Mouse (Mus musculus): Measurements from ENCODE around the gene Gng2. TPM values are rescaled to one million over a fixed set of nuclear protein-coding genes. Genes with fewer than 3 reads are reported as not detected.

Gng2 gene
- polyA plus RNA-seq, 1 experiment from 2014 or later = 195 TPM

GRCm38 (mm10) chr14:19988410-19988809 lies 11.0 kb upstream of the Gng2 start:
- H3K79me2 ChIP-seq (ENCODE audit: inconsistent target) = no peaks in the 10 kb centered on the region
- WGBS (ENCODE audit: missing documents) = 95% methylated on average over 3 of the region's 3 CpGs
- no peaks in the 10 kb centered on the region for H3K36me3 ChIP-seq (ENCODE audit: inconsistent target)
- no peak overlapping the region for H3K27ac ChIP-seq
- no peak overlapping the region for H3K4me3 ChIP-seq (ENCODE audit: inconsistent target)

- Histone ChIP-seq H3K79me2 (ENCODE audit: inconsistent target) (no peaks in the 10 kb centered on the region), H3K4me3 (ENCODE audit: inconsistent target) (peak overlapping the region; percentile 24; the same call in 1 of the 2 replicates), H3K27ac (peak overlapping the region; percentile 96), H3K36me3 (ENCODE audit: inconsistent target) (no peaks in the 10 kb centered on the region)
- 39% methylated on average over 8 of the region's 8 CpGs for WGBS (ENCODE audit: missing documents)
Observed at GRCm38 (mm10) chr14:19987358-19987834, 10.0 kb upstream of the Gng2 start.

GRCm38 (mm10) chr14:19986614-19987357 lies 9.4 kb upstream of the Gng2 start:
- WGBS (ENCODE audit: missing documents) = 2% methylated on average over 12 of the region's 13 CpGs
- H3K4me3 ChIP-seq (ENCODE audit: inconsistent target) = peak overlapping the region; percentile 24; the same call in 1 of the 2 replicates
- peak overlapping the region; percentile 96 for H3K27ac ChIP-seq

GRCm38 (mm10) chr14:19985912-19986613 lies 8.6 kb upstream of the Gng2 start:
- Histone ChIP-seq H3K27ac (peak overlapping the region; percentile 96), H3K36me3 (ENCODE audit: inconsistent target) (no peaks in the 10 kb centered on the region), H3K4me3 (ENCODE audit: inconsistent target) (peak overlapping the region; percentile 24), H3K79me2 (ENCODE audit: inconsistent target) (no peaks in the 10 kb centered on the region)
- 4% methylated on average over 8 of the region's 8 CpGs for WGBS (ENCODE audit: missing documents)

More at GRCm38 (mm10) chr14:19986614-19987357, 9.4 kb upstream of the Gng2 start:
- H3K36me3 ChIP-seq (ENCODE audit: inconsistent target) = no peaks in the 10 kb centered on the region
- no peaks in the 10 kb centered on the region for H3K79me2 ChIP-seq (ENCODE audit: inconsistent target)

GRCm38 (mm10) chr14:19985107-19985911 lies 7.9 kb upstream of the Gng2 start:
- no peaks in the 10 kb centered on the region for H3K36me3 ChIP-seq (ENCODE audit: inconsistent target)
- peak overlapping the region; percentile 96 for H3K27ac ChIP-seq
- WGBS (ENCODE audit: missing documents) = 2% methylated on average over 12 of the region's 13 CpGs
- no peaks in the 10 kb centered on the region for H3K79me2 ChIP-seq (ENCODE audit: inconsistent target)
- H3K4me3 ChIP-seq (ENCODE audit: inconsistent target) = peak overlapping the region; percentile 24

GRCm38 (mm10) chr14:19976421-19977270 lies 781 bp downstream of the Gng2 start:
- WGBS (ENCODE audit: missing documents) = 1% methylated on average over 22 of the region's 24 CpGs
- Histone ChIP-seq H3K27ac (peak overlapping the region; percentile 86), H3K79me2 (ENCODE audit: inconsistent target) (peaks cover 48% of the 10 kb centered on the region), H3K4me3 (ENCODE audit: inconsistent target) (peak overlapping the region; percentile 68), H3K36me3 (ENCODE audit: inconsistent target) (no peaks in the 10 kb centered on the region)

GRCm38 (mm10) chr14:19974978-19975493 lies 2.4 kb downstream of the Gng2 start:
- peak overlapping the region; percentile 68 for H3K4me3 ChIP-seq (ENCODE audit: inconsistent target)
- WGBS (ENCODE audit: missing documents) = 3% methylated on average over 11 of the region's 11 CpGs
- H3K27ac ChIP-seq = peak overlapping the region; percentile 86

GRCm38 (mm10) chr14:19974429-19974828 lies 3.0 kb downstream of the Gng2 start:
- H3K79me2 ChIP-seq (ENCODE audit: inconsistent target) = peaks cover 70% of the 10 kb centered on the region
- H3K27ac ChIP-seq = peak overlapping the region; percentile 86
- no peaks in the 10 kb centered on the region for H3K36me3 ChIP-seq (ENCODE audit: inconsistent target)
- 64% methylated on average over 5 of the region's 5 CpGs for WGBS (ENCODE audit: missing documents)
- H3K4me3 ChIP-seq (ENCODE audit: inconsistent target) = peak overlapping the region; percentile 68

More at GRCm38 (mm10) chr14:19974978-19975493, 2.4 kb downstream of the Gng2 start:
- Histone ChIP-seq H3K79me2 (ENCODE audit: inconsistent target) (peaks cover 64% of the 10 kb centered on the region), H3K36me3 (ENCODE audit: inconsistent target) (no peaks in the 10 kb centered on the region)

- no peak overlapping the region for H3K4me3 ChIP-seq (ENCODE audit: inconsistent target)
- H3K79me2 ChIP-seq (ENCODE audit: inconsistent target) = peaks cover 90% of the 10 kb centered on the region
- WGBS (ENCODE audit: missing documents) = 28% methylated on average over 10 of the region's 13 CpGs
- H3K36me3 ChIP-seq (ENCODE audit: inconsistent target) = no peaks in the 10 kb centered on the region
- peak overlapping the region; percentile 86 for H3K27ac ChIP-seq
Observed at GRCm38 (mm10) chr14:19972316-19973029, 5.0 kb downstream of the Gng2 start.

GRCm38 (mm10) chr14:19970845-19971244 lies 6.6 kb downstream of the Gng2 start:
- 2% methylated on average over 3 of the region's 3 CpGs for WGBS (ENCODE audit: missing documents)
- H3K79me2 ChIP-seq (ENCODE audit: inconsistent target) = peaks cover 100% of the 10 kb centered on the region
- no peaks in the 10 kb centered on the region for H3K36me3 ChIP-seq (ENCODE audit: inconsistent target)
- peak overlapping the region; percentile 86 for H3K27ac ChIP-seq
- H3K4me3 ChIP-seq (ENCODE audit: inconsistent target) = no peak overlapping the region

GRCm38 (mm10) chr14:19970106-19970785 lies 7.2 kb downstream of the Gng2 start:
- WGBS (ENCODE audit: missing documents) = 49% methylated on average over 6 of the region's 6 CpGs

GRCm38 (mm10) chr14:19969566-19969965 lies 7.9 kb downstream of the Gng2 start:
- no peaks in the 10 kb centered on the region for H3K36me3 ChIP-seq (ENCODE audit: inconsistent target)
- H3K79me2 ChIP-seq (ENCODE audit: inconsistent target) = peaks cover 100% of the 10 kb centered on the region
- no CpG with 5 or more reads among the region's 1 CpGs for WGBS (ENCODE audit: missing documents)
- no peak overlapping the region for H3K4me3 ChIP-seq (ENCODE audit: inconsistent target)
- peak overlapping the region; percentile 86 for H3K27ac ChIP-seq

More at GRCm38 (mm10) chr14:19970106-19970785, 7.2 kb downstream of the Gng2 start:
- Histone ChIP-seq H3K36me3 (ENCODE audit: inconsistent target) (no peaks in the 10 kb centered on the region), H3K79me2 (ENCODE audit: inconsistent target) (peaks cover 100% of the 10 kb centered on the region), H3K4me3 (ENCODE audit: inconsistent target) (no peak overlapping the region), H3K27ac (peak overlapping the region; percentile 86)

All from macrophage (primary cell).